Mouse (Mus musculus) limb, embryonic 14.5 days (tissue): ENCODE measurements around the gene Atxn1. TPM values are rescaled to one million over a fixed set of nuclear protein-coding genes. Genes with fewer than 3 reads are reported as not detected.

ENCODE experiments used
- ATAC-seq: fragments of 200-750 bp; cut with Nextera tagmentation; 2 replicates; pipeline ENCODE4 v1.8.0; 2017; ENCODE audit warnings: low read depth, moderate number of reproducible peaks, moderate TSS enrichment; ENCODE audit not compliant: low FRiP score
- DNase-seq: peaks from one replicate; pipeline ENCODE4 v3.0.0-alpha.2; 2015; ENCODE audit warnings: low spot score
- H3K27ac ChIP-seq: fragments of 300-500 bp; sonication (generic); replicated peaks from 2 replicates; pipeline ENCODE4 v1.5.1; 2014; ENCODE audit warnings: low read depth, mild to moderate bottlenecking, low read length, moderate library complexity, mixed read lengths
- H3K27me3 ChIP-seq: fragments of 300-500 bp; sonication (generic); 2 replicates; pipeline ENCODE4 v1.6.1; 2014; ENCODE audit warnings: low read length, mixed read lengths; ENCODE audit not compliant: control insufficient read depth, insufficient read depth
- H3K36me3 ChIP-seq: fragments of 300-500 bp; sonication (generic); 2 replicates; pipeline ENCODE4 v1.6.1; 2014; ENCODE audit warnings: mild to moderate bottlenecking, low read length, moderate library complexity, mixed read lengths; ENCODE audit not compliant: control insufficient read depth, insufficient read depth
- H3K4me1 ChIP-seq: fragments of 300-500 bp; sonication (generic); 2 replicates; pipeline ENCODE4 v1.6.1; 2014; ENCODE audit warnings: antibody characterized with exemption, low read length, mixed read lengths; ENCODE audit not compliant: control insufficient read depth, insufficient read depth
- H3K4me2 ChIP-seq: fragments of 300-500 bp; sonication (generic); replicated peaks from 2 replicates; pipeline ENCODE4 v1.6.1; 2014; ENCODE audit warnings: low read depth, mild to moderate bottlenecking, low read length, moderate library complexity; ENCODE audit not compliant: severe bottlenecking
- H3K4me3 ChIP-seq: fragments of 300-500 bp; sonication (generic); replicated peaks from 2 replicates; pipeline ENCODE4 v1.5.1; 2014; ENCODE audit warnings: low read length
- H3K9ac ChIP-seq: fragments of 300-500 bp; sonication (generic); 2 replicates; pipeline ENCODE4 v1.6.1; 2014; ENCODE audit warnings: mild to moderate bottlenecking, low read depth, low read length, moderate library complexity; ENCODE audit not compliant: severe bottlenecking
- H3K9me3 ChIP-seq: fragments of 300-500 bp; sonication (generic); 2 replicates; pipeline ENCODE4 v1.6.1; 2016; ENCODE audit warnings: low read length; ENCODE audit not compliant: control insufficient read depth
- POLR2A ChIP-seq: fragments of 200-500 bp; IDR thresholded peaks from 2 replicates; pipeline ENCODE4 v1.8.0; 2012; ENCODE audit warnings: inconsistent platforms, mild to moderate bottlenecking, moderate library complexity, borderline replicate concordance; ENCODE audit not compliant: insufficient read depth, insufficient read length; ENCODE audit errors: extremely low read depth
- WGBS: fragments of 180-500 bp; shearing (Covaris S2); extraction: QIAGEN DNeasy Blood & Tissue Kit; methylation state at CpG from one replicate; pipeline ENCODE4 v1.1.7; 2014; 5-methylcytosine and 5-hydroxymethylcytosine counted together
- polyA plus RNA-seq, 2 experiments: library from polyadenylated mRNA; depleted of rRNA in 1 of 2; stranded (reverse) in 1 of 2; unstranded in 1 of 2; fragments of >200 nt; fragmentation: Nextera tagmentation in 1 of 2; extraction: Ambion mirVana in 1 of 2; gene quantifications; 2 replicates each; pipeline versions ENCODE4 v1.2.1 to v1.2.3; 2012 to 2014

Gene Atxn1
- polyA plus RNA-seq, 2 experiments: 3.3 to 5.3 TPM

DNA sequence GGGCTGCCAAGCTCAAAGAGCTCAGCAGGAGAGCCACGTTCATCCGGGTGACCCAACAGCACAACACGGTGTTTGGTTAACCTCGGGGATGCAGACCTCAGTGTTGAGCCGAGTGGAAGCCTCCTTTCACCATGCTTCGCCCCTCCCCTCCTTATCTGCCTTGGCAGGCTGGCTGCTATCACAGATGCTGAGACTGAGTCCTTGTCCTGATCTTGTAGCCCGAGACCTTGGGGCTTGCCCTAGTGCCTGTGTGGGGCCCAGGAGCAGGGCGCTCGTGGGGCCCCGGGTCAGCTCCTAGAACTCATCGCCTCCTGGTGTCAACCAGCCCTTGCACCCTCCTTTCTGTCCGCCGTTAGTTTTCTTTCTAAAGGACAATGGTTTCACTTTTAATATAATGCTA, 418.8 kb downstream of the Atxn1 start:
- DNase-seq (no peak), ATAC-seq (no peak)
- Histone ChIP-seq H3K9me3 (no peaks in the 10 kb centered on the region), H3K36me3 (0 out of 2 replicates have a peak, but pooled peaks cover 2% of the 10 kb centered on the region), H3K27me3 (no peaks in the 10 kb centered on the region), H3K4me1 (no peaks in the 10 kb centered on the region), H3K4me3 (no peak overlapping the region), H3K9ac (no peak overlapping the region), H3K4me2 (no peak overlapping the region), H3K27ac (no peak overlapping the region)
- no peak for TF ChIP-seq POLR2A
- 90% methylated on average over 13 of the region's 13 CpGs for WGBS

DNA sequence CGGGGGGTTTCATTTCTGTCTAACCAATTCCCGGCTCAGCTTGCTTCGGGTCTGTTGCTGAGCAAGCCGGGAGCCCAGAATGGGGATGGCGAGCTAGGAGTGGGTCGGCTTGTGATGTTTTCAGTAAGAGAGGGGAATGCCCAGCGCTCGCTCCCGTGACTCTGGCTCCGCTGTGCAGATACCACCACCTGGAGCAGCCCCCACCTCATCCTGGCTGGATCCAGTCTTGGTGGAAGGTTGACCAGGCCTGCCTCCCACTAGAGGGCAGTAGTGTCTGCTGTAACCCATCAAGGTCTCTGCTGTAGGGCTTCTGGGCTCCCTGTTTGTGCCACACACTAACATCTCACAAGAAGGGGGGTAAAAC, 425.6 kb downstream of the Atxn1 start:
- Histone ChIP-seq H3K9ac (peak overlapping the region; percentile 40; the same call in 1 of the 2 replicates), H3K9me3 (no peaks in the 10 kb centered on the region), H3K4me3 (peak overlapping the region; percentile 32), H3K27ac (no peak overlapping the region), H3K36me3 (no peaks in the 10 kb centered on the region), H3K27me3 (no peaks in the 10 kb centered on the region), H3K4me2 (peak overlapping the region; percentile 55), H3K4me1 (0 out of 2 replicates have a peak, but pooled peaks cover 3% of the 10 kb centered on the region)
- TF ChIP-seq POLR2A: no peak
- WGBS: 8% methylated on average over 10 of the region's 10 CpGs
- DNase-seq (peak; percentile 91), ATAC-seq (peak; percentile 88)

DNA sequence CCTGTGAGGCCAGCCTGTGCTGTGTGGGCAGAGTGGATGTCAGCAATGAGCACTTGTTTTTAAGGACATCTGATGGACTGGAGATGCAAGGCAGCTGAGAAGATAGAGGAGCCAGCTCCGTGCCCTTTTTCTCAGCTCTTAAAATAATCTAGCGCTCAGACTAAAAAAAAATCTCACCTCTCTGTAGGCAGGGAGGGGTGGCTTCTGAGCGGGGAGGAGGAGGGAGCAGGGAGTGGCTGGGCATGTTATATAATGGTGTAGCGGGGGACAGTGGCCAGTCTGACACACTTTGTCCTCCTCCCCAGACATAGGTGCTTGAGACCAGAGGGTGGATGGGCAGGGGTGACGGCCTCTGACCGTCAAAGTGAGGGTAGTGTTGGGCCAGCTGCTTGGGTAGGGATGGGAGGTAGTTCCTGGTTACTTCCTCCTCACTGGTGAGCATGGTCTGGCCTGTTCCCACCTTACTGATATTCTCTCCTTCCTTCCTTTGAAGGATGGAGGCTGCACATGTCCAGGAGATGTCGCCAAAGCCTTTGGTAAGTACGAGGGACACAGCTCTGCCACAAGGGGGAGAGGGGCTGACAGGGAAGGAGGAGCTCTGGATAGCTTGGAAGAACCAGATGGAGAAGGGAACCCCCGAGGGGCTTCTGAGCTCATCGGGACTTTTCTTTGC, 426.1 kb downstream of the Atxn1 start:
- no peaks in the 10 kb centered on the region for H3K27me3 ChIP-seq
- ATAC-seq: peak; percentile 89
- DNase-seq: peak; percentile 85
- 0 out of 2 replicates have a peak, but pooled peaks cover 3% of the 10 kb centered on the region for H3K4me1 ChIP-seq
- peak; percentile 18; the same call in 1 of the 2 replicates for TF ChIP-seq POLR2A
- no peaks in the 10 kb centered on the region for H3K36me3 ChIP-seq
- WGBS: 25% methylated on average over 10 of the region's 10 CpGs
- H3K9ac ChIP-seq: peak overlapping the region; percentile 40; the same call in 1 of the 2 replicates
- no peak overlapping the region for H3K27ac ChIP-seq
- peak overlapping the region; percentile 32 for H3K4me3 ChIP-seq
- no peaks in the 10 kb centered on the region for H3K9me3 ChIP-seq
- H3K4me2 ChIP-seq: peak overlapping the region; percentile 55

DNA sequence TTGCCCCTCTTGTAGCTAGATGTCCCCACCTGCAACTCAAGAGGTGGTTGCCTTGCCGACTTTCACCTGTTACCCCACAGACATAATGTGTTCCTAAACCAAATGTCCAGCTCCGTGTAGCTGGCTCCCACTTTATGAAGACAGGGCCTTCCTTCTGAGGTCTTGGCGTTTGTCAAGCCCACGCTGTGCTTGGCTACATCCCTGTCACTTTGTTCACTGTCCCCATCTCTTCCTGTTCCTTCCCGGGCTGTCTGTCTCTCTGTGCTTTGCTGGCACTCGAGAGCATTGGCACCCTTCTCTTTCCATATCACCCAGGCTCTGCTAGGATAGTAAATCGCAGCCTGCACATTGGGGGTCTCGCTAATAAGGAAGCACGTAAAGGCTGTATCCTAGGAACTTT, 426.7 kb downstream of the Atxn1 start:
- ATAC-seq (no peak), DNase-seq (no peak)
- Histone ChIP-seq H3K9ac (no peak overlapping the region), H3K9me3 (no peaks in the 10 kb centered on the region), H3K36me3 (no peaks in the 10 kb centered on the region), H3K27me3 (no peaks in the 10 kb centered on the region), H3K27ac (no peak overlapping the region), H3K4me2 (no peak overlapping the region), H3K4me3 (no peak overlapping the region), H3K4me1 (0 out of 2 replicates have a peak, but pooled peaks cover 3% of the 10 kb centered on the region)
- no peak for TF ChIP-seq POLR2A
- WGBS: 75% methylated on average over 9 of the region's 9 CpGs

DNA sequence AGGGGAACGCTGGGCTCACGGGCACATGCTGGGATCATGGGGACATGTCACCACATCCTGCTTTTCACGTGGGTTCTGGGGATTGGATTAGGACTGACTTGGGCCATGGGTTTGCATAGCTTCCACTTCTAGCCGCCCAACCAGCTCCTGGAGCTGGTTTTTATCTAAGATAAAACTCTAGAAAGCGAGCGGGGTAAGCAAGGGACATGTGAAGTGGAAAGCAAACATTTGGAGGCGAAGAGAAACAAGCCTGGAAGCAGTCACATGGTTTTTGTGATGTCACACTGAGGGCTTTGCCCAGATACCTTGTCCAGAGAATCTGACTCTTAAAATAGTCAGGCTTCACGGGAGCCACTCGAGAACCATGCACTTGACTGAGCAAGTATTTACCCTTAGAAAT, 427.7 kb downstream of the Atxn1 start:
- no peak for TF ChIP-seq POLR2A
- no peak overlapping the region for H3K27ac ChIP-seq

More for the DNA sequence above, 427.7 kb downstream of the Atxn1 start:
- no peaks in the 10 kb centered on the region for H3K36me3 ChIP-seq
- no peaks in the 10 kb centered on the region for H3K9me3 ChIP-seq
- DNase-seq: no peak
- no peak overlapping the region for H3K4me3 ChIP-seq
- no peak overlapping the region for H3K4me2 ChIP-seq
- no peak for ATAC-seq
- no peak overlapping the region for H3K9ac ChIP-seq
- H3K4me1 ChIP-seq: 0 out of 2 replicates have a peak, but pooled peaks cover 3% of the 10 kb centered on the region
- H3K27me3 ChIP-seq: no peaks in the 10 kb centered on the region
- 83% methylated on average over 9 of the region's 9 CpGs for WGBS
